Mouse (Mus musculus): Measurements from ENCODE around the gene Hist2h2aa1.

DNA sequence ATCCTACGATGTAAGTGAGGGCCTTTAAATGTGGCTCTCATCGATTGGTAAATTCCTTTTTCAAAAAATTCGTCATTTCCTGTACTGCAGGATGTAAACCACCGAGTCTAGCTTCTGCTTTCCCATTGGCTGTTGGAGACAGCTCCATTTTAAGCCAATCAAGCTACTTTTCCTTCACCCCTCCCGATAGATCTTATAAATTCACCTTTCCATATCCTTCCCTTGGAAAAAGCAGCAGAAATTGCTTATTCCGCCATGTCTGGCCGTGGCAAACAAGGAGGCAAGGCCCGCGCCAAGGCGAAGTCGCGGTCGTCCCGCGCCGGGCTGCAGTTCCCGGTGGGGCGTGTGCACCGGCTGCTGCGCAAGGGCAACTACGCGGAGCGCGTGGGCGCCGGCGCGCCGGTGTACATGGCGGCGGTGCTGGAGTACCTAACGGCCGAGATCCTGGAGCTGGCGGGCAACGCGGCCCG, 25.6 kb upstream of the Hist2h2aa1 start, which contains the start of the genes Bola1 and Hist2h2ab:
- TF ChIP-seq CTCF (IDR thresholded peaks at IDR 0.05; ENCODE audit: borderline replicate concordance, extremely low read depth, insufficient read depth, insufficient read length): no peak
- TF ChIP-seq POLR2A (IDR thresholded peaks at IDR 0.05; ENCODE audit: borderline replicate concordance, extremely low read depth, insufficient read depth, insufficient read length, poor library complexity, severe bottlenecking): peak; percentile 58
